Mouse (Mus musculus) testis, postnatal 14 days (tissue): Measurements from ENCODE around the gene Slc16a11.
A peak's percentile ranks its signal among the peaks of the same experiment; 100 is the strongest.

Source experiments
- DNase-seq: peaks from one replicate; pipeline ENCODE4 v3.0.0; 2021; ENCODE audit warnings: low spot score

The Slc16a11 gene

DNA sequence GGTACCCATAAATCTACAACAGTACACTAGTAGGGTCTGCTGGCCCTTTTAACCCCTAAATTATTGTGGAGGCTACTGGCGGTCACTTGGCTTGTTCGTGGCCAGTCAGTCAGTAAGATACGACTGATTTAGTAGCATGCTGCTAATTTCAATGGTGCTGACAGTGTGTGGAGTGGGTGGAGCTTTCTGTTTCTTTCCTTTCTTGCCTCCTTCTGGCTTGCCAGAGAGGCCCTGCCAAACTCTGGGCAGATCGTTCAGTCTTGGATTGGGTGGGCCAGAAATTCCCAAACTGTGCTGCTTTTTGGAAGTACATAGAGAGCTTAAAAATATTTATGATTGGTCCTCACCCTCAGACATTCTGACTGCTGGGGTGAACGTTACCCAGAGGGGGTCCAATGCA, 14.6 kb downstream of the Slc16a11 start:
- no peak for DNase-seq

DNA sequence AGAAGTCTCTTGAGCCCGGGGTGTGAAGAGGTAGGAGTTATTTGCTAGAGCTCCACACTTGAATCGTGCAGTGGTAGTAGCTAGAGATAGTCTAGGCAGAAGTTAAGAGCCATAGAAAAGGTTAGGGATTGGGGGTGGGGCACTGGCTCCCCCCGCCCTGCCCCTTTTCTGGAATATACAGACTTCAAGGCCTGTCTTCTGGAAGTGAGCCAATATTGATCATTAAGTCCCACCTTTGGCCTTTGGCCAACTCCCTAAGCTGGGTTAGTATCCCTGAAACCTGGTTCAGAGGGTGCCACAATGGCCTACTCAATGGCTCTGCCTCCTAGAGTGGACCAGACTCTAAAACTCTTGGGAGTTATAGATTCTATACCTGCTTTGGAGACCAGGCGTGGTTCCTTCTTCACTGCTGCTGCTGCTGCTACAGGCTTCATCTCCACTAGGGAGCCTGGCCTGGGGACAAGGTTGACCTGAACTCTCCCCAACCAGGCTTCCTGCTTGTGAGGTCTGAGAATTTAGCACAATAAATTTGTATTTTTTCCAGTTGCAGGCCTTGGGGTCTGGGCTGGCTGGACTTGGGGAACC, 15.2 kb downstream of the Slc16a11 start:
- DNase-seq = no peak

DNA sequence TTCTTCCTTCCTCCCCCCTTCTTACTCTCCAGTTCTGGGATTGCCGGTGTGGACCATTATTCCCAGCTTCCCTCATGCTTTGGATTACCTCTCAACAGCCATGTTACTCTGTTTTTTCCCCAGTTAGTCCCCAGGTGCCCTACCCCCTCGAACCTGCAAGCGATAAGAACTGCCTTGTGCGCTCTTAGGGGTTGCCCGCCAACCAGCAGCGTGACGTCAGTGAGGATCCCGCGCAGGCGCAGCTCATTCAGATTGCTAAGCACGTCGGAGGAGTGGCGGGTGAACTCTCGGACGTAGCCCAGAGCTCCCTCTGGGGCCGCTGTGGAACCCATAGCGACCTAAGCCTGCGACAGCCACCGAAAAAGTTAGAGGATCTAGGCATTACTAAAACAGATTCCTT, 16.3 kb downstream of the Slc16a11 start:
- DNase-seq = peak; percentile 71

DNA sequence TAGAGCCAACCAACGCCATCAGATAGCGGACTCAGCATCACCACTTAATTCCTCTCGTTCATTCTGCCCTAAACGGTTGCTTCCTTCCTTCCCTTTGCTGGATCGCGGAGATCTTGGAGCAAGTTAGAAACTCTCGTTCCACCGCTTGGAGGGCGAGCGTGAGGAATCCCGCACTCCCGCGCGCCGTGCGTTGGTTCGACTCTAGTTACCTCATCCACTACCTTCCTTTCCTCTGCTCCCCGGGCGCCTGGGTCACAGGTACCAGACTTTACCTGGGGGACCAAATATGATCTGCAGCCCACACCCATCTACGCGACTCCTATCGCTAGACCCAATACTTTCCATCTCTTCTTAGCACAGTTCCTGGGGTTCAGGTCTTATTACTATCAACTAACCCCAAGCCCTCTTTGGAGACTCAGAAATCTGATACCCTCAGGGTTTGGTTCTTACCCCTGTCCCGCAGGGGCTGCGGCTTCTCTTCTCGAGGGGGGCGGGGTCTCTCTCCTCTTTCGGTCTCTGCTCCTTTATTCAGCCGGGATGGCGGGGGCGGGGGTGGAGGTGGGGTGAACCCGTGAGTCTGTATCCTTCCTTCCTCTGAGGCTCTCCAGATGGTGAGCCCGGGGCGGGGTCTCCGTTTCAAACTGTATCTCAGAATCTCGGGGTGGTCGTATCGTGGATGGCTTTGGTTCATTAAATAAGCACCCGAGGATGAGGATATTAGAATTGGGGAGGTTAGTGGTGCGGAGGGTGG, 16.9 kb downstream of the Slc16a11 start, which contains the start of gene Bcl6b:
TSS of gene Bcl6b (minus strand) at position 539 of the 751 bp plus-strand sequence.
- DNase-seq = no peak

DNA sequence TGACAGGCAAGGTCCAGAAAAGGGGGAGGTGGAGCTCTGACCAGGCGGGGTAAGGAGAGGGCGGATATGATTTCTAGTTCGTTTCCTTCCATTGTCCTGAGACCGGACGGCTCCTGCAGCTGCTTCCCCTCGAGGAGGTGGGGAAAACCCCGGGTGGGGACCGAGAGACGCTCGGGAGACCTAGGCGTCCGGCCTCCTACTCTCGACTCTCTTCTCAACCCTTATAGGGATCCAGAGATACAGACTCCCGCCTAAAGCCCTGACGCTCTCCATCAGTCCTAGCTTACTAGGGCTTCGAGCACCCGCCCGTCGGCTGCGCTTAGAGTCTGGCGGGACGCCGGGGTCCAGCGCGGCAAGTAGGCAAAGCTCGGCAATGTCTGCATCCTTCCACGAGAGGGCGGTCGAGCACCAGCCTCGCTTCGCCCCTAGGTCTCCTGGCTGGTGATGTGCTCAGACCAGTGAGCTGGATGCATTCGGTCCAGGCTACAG, 17.7 kb downstream of the Slc16a11 start:
- DNase-seq = peak; percentile 80

DNA sequence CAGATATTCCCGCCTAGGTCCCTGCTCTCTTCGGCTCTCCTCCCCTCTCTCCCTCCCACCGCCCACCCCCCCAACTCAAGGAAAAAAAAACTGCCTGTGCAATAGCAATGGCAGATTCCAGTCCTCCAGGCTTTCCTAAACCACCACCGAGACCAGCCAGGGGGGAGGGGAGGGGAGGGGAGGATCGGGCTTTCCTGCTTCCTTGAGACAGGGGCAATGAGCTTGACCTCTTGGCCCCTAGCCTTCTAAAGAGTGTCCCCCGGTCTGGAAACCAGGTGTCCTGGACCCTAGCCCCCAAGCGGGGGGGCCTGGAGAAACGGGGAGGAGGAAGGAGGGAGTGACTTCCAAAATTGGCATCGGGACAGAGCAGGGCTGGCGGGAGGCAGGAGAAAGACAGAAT, 20.0 kb downstream of the Slc16a11 start:
- DNase-seq = no peak

DNA sequence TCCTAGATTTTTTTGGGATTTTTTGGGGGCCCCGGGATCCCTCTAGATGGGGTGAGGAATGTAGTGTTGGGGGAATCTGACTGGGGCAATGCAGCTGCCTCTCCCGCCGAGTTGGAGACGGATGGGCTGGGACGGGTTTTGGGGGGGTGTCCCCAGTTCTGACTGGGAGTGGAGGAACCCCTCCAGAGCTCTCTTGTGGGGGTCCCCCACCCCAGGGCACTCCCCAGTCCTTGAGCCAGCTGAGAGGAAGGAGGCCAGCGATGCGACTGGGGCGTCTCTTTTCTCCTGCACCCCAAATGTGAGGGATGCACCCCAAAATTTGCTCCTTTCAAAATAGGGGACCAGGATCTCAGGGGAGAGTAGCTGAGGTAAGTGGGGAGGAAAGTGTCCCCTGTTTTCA, 20.5 kb downstream of the Slc16a11 start:
- DNase-seq = no peak

DNA sequence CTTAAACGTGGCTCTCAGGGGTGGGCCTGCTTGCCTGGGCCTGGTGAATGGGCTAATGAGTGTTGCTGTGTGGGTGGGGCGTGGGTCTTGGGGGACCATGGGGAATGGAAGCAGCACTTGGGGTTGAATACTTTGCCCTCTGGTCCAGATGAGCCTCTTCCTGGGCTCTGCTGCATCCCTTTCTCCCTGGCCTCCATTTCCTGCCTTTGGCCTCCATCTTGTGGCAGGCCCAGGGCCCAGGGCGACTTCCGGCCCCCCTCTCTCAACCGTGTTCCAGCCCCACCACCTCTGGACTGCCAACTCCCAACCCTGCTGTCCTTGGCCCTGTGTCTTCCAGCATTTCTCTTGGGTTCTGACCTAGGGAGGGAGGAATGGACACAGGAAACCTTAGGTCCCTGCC, 21.5 kb downstream of the Slc16a11 start:
- DNase-seq = peak; percentile 59

DNA sequence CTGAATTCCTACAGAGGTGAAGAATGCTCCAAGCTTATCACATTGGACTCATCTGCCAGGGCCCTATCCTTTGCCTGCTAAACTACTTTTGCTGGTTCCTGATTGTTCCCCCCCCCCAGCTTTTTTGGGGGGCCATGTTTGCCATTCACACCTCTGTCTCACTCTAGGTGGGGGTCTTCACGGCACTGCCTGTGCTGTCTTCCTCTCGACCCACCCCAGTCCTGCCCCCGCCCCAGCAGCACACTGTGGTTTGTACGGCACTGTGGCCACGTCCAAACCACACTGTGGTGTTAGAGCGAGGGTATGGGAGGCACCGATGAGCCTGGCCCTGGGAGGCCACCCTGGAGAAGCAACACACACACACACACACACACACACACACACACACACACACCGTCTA, 21.9 kb downstream of the Slc16a11 start:
- DNase-seq = no peak

DNA sequence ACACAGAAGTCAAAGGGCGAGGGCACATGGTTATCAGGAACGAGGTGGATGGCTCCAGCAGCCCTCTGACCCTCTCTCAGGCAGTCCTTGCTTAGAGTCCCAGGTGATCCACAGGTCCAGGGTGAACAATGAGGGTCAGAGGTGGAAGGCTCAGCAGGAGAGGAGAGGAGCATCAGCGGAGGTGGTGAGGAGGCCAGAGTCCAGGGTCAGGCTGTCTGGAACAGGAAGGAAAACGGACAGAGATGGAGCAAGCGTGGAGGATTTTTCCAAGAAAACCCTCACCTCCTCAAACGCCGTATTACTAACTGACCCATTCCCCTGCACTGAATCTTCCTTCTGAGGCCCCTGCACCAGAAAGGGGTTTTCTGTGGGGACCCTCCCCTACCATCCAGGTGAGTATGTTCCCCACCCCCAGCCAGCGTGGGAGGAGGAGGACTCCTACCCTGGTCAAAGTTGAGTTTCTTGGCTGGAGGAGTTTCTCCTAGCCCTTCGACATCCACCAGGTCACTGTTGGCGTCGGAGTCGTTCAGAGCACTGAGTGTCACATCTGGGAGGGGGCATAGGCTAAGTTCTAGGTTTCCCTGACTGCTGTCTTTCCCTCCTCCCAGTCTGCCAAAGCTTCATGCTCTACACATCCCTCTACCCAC, 22.8 kb downstream of the Slc16a11 start:
- DNase-seq = no peak

DNA sequence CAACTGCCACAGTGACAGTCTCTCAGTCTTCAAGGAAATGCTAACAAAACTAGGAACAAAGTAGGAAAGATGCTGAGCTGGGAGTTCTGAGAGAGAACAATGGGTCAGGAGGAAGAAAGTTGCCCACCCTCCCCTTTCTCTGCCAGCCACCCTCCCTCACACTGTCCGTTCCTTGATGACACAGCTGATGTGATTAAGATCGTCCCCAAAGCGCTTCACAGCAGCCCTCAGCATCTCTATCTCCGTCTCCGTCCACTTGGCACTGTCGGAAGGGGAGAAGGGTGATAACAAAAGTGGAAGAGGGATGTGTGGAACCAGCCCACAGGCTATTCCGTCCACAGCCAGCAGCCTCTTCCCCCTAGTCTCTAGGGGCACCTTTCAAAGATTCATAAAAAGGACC, 24.2 kb downstream of the Slc16a11 start:
- DNase-seq = no peak

DNA sequence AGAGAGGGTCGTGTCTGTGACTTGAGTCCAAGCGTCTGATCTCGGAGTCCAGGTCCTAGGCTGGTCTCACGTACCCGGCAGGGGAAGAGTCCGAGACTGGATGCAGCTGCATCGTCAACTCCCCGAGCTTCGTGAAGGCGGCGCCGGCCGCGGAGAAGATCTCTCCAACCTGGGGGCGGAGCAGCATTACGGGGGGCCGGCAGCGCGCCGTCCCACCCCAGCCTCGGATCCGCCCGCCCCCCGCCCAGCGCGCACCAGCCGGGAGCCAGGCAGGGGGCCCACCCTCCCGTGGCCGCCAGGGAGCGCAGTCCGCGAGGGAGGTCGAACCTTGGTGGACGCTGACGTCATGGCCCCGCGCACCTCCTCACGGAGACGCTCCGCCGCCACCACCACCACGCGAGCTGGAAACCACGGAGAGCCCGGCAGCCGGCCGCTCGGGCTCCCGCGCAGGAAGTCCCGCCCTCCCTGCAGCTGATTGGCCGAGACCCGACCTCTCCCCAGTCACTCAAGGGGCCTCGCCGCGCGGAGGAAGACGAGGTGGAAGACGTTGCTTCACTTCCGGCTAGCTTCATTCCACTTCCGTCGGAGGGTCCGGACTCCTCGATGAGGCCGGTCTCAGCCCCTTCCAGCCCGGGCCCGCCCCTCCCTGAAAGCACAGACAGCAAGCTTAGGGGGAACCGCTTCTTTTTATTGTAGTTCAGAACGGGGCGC, 25.1 kb downstream of the Slc16a11 start, which contains the start of gene 0610010K14Rik:
TSS of gene 0610010K14Rik (minus strand) at position 458 of the 711 bp plus-strand sequence.
- DNase-seq = peak; percentile 97

DNA sequence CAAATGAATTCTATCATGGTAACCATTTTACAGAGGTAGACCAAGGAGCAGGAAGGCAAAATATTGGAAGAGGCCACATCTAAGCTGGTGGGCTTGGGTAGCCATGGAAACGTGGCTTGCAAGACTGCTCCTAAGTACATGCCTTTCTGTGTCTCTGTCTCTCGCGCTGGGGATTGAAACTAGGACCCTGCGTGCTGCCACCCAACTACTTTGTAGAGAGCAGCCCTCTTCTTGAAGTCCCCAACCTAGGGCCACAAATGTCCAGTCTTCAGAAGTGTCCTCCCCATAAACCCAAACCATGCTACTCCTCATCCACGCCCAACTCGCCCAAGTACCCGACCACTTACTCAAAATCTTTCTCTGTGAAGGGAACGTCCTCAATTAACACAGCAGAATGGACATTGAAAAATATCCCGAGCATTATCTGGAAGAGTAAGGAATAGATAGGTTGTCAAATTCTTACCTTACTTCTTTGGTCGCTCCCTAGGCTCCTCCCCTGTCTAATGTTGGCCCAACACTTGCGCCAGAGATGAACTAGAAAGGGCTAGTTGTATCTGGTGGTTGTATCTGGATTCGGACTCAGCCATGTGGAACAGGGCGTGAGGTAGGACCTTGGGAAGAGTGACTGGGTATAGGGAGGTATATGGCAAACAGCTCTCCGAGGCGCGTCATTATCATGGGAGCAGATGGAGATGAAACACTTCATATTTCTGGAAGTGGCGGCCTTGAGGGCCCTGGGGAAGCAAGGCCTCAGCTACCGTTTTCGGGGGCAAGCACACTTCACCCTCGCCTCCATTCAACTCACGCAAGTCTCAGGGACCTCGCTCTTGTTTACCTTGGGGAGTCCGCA, 26.3 kb downstream of the Slc16a11 start:
- no peak for DNase-seq

DNA sequence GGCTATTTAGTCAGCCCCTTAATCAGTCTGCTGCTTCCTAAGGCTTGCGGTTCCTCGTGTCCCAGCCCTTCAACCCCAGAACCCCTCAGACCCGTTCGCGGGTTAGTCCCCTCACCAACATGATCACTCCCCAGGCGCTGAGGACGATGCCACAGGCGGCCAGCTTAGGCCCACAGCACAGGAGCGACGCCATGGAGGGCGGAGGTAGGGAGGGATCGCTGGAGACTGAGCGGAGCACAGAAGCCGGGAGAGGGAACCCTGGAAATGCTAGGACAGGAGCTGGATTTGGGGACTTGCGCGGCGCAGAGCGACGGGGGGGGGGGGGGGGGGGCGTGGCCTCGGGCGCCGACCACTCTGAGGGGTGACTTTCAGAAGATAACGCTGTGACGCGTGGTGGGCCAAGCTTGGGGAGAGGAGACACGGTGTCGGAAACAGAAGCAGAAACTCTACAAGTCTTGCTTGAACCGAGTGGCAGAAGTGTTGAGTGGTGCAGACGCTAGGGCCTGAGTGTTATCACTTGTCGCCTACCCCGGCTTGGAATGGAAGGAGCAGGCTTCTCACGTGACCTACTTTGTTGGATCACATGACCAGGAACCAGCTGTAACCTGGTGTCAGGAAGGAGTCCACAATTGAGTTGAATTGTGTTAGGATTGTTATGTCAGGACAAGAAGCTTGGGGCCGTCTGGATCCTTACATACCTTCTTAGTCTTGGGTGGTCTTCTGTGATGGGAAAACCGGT, 27.2 kb downstream of the Slc16a11 start, which contains the start of the genes Gm21988 and Rnasek:
TSS of gene Gm21988 (minus strand) at position 290 of the 739 bp plus-strand sequence.
TSS of gene Rnasek (minus strand) at position 302 of the 739 bp plus-strand sequence.
- DNase-seq = peak; percentile 76

DNA sequence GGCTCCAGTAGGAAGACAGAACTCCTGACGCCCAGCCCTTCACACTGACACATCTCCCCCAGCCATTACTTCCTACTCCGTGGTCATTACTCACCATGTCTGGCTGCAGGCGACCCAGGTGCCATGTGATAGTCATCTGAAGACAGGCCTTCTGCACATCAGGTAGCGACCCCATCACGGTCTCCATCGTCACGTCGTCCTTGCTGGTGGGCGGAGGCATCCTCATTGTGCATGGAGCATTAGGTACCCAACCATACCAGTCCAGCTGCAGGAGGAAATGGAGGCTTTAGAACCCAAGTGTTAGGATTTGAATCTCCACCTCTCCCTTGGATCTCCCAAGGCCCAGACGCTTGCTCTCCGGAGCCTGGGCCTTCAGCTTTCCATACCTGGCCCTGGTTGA, 30.0 kb downstream of the Slc16a11 start:
- no peak for DNase-seq

DNA sequence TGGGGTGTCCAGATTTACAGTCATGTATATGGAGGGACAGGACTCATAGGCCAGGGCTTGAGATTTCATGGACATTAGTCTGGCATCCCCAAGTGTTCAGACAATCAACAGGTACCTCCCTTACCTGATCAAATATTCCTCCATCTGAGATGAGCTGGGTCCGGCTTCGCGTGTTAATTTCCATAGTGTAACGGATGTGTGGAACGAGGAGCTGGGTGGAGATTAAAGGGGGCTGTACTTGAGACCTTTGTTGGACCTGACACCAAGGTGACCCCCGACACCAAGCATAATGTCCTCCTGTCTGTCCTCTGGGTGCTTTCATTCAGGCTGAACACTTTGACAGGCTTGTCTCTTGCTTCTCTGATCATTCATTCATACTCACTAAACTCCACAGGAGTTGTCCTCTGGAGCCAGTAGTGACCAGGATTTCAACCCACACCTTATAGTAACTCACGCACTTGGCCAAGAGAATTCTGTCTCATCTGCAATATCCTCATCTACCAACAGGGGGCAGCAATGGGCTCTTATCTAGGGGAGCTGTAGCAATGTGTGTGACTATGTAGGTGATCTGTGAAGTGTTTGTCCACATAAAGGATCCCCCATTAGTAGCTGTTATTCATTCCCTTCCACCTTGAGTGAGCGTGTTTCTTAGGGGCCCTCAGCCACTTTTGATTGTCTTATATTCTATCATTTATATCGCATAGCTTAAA, 34.7 kb downstream of the Slc16a11 start:
- DNase-seq = no peak

DNA sequence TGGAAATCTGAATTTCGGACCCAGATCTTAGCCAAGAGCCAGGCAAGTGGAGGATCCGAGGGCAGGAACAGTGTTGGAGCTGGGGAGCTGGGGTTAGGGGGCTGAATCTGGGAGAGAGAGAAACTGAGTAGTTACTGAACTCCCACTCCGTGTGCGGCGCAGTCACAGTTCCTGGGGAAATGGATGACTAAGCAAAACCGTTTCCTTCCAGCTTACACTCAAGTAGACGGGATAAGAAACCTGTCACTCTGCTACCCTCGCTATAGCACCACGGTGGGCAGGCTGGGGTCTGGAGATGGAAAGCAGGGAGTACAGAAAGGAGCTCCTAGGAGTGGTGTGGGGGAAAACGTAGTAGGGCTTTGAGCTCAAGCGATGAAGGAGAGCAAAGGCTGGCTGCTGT, 37.6 kb downstream of the Slc16a11 start:
- DNase-seq = no peak

DNA sequence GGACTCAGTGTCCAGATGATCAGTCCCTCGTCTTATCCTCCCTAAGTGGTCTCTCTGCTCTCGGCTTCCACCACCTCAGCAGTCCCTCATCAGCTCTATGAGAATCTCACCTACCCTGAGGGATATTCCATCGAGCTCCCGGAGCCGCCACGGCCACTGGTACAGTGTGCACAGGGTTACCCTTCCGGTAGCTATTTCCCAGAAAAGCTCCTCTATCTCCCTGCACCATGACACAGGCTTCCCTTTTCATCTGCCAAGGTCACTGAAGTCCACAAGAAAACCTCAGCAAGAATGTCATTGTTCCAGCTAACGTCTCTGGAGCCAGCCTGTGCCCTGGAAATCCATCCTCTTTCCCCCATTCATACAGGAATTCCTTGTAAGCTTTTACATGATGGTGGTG, 39.3 kb downstream of the Slc16a11 start:
- no peak for DNase-seq

DNA sequence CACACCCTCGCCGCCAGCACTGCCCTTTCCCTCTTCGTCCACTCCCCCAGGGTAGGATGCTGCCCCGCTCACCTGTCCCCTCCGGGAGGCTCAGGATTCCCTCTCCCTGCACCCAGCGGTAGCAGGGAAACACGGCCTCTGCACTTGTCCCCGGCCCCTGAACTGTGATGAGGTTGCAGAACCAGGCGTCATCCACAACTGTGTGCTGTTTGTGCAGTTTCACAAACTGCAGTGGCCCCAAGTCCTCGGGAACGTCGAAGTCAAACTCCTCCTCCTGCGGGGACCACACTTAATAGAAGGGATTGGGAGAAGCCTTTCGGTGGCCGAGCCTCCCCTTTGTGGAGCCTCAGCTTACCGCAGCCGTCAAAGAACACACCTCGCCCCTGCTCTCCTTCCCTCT, 41.8 kb downstream of the Slc16a11 start:
- no peak for DNase-seq
